In genomic region chr17:24365863-24366262, GRCm38 (mm10) we compare ENCODE assay signal across 21 mouse cellular contexts. TPM values are rescaled to one million over a fixed set of nuclear protein-coding genes. Genes with fewer than 3 reads are reported as not detected.
DNase-seq lines count a peak whose midpoint lies in the region; ATAC-seq lines count a peak whose summit lies in the region.
"Had no signal": no experiment of that assay in that cellular context is flagged by ENCODE, and none has a peak within 500 bp of the region (broad histone marks: within the 10 kb centered on the region; RNA-seq: fewer than 3 reads in every experiment).

No protein-coding gene starts in this region.

- no peaks in the 10 kb centered on the region for H3K27me3 ChIP-seq in hindbrain, embryonic 10.5 days (ENCODE audit: insufficient read depth, poor library complexity, severe bottlenecking)
- no peaks in the 10 kb centered on the region for H3K27me3 ChIP-seq in hindbrain, embryonic 12.5 days
- no peaks in the 10 kb centered on the region for H3K27me3 ChIP-seq in liver, embryonic 16.5 days (ENCODE audit: control insufficient read depth, insufficient read depth, low read depth, low read length)
- no peaks in the 10 kb centered on the region for H3K27me3 ChIP-seq in lung, embryonic 15.5 days
- H3K27me3 ChIP-seq: megakaryocyte, embryonic 14.5 days; neural tube, embryonic 12.5 days; Patski had no signal

- no peaks in the 10 kb centered on the region for H3K9me3 ChIP-seq in hindbrain, embryonic 10.5 days
- no peaks in the 10 kb centered on the region for H3K9me3 ChIP-seq in hindbrain, embryonic 12.5 days (replicated peaks)
- no peaks in the 10 kb centered on the region for H3K9me3 ChIP-seq in liver, embryonic 16.5 days (replicated peaks; ENCODE audit: control insufficient read depth, low read length)
- H3K9me3 ChIP-seq in lung, embryonic 15.5 days, result no peaks in the 10 kb centered on the region
- H3K9me3 ChIP-seq: megakaryocyte, embryonic 14.5 days; neural tube, embryonic 12.5 days had no signal

- no peak for ATAC-seq in hindbrain, embryonic 12.5 days (ENCODE audit: low FRiP score)
- ATAC-seq in liver, embryonic 16.5 days (ENCODE audit: low read depth), result peak; percentile 36; the same call in 1 of the 2 replicates
- peak; percentile 49; the same call in 1 of the 2 replicates for ATAC-seq in lung, embryonic 15.5 days (ENCODE audit: borderline replicate concordance, extremely low read depth, low FRiP score, low TSS enrichment)
- ATAC-seq: forebrain, postnatal 0 days; Patski had no signal

- H3K27ac ChIP-seq in hindbrain, embryonic 10.5 days, result peak overlapping the region; percentile 36
- H3K27ac ChIP-seq in hindbrain, embryonic 12.5 days, result no peak overlapping the region
- no peak overlapping the region for H3K27ac ChIP-seq in liver, embryonic 16.5 days (ENCODE audit: low read length)
- H3K27ac ChIP-seq in lung, embryonic 15.5 days, result peak overlapping the region; percentile 26; the same call in 1 of the 2 replicates
- H3K27ac ChIP-seq: gastrocnemius, adult 2 months; neural tube, embryonic 12.5 days had no signal

- intact Hi-C loops in left cerebral cortex, postnatal 14 days (cut with DNase I), result no loop called here

- H3K4me3 ChIP-seq in hindbrain, embryonic 10.5 days, result no peak overlapping the region
- H3K4me3 ChIP-seq in hindbrain, embryonic 12.5 days, result no peak overlapping the region
- H3K4me3 ChIP-seq in liver, embryonic 16.5 days (ENCODE audit: low read depth, low read length), result no peak overlapping the region
- no peak overlapping the region for H3K4me3 ChIP-seq in lung, embryonic 15.5 days
- H3K4me3 ChIP-seq: gastrocnemius, adult 2 months; megakaryocyte, embryonic 14.5 days; neural tube, embryonic 12.5 days had no signal

- no peak for DNase-seq in hindbrain, embryonic 10.5 days (ENCODE audit: low spot score)
- DNase-seq in liver, result no peak
- peak; percentile 65 to 83 for DNase-seq in lung, postnatal 4 days
- DNase-seq in left cerebral cortex, postnatal 14 days (ENCODE audit: low spot score in 2 of 2), result no peak
- DNase-seq: cerebellum, postnatal 10 days; forebrain, postnatal 0 days; gastrocnemius, adult 2 months; heart, adult 11 months; layer of hippocampus, postnatal 36 days; spleen, adult 18-20 months; thymus, adult 18-20 months had no signal

- no peak overlapping the region for H3K4me2 ChIP-seq in hindbrain, embryonic 12.5 days (replicated peaks)
- H3K4me2 ChIP-seq in liver, embryonic 16.5 days (ENCODE audit: low read depth, low read length), result no peak overlapping the region
- no peak overlapping the region for H3K4me2 ChIP-seq in lung, embryonic 15.5 days
- H3K4me2 ChIP-seq: liver, embryonic 11.5 days; neural tube, embryonic 12.5 days had no signal

- no peak overlapping the region for H3K9ac ChIP-seq in hindbrain, embryonic 12.5 days
- H3K9ac ChIP-seq in liver, embryonic 16.5 days (ENCODE audit: low read depth, low read length), result no peak overlapping the region
- no peak overlapping the region for H3K9ac ChIP-seq in lung, embryonic 15.5 days
- H3K9ac ChIP-seq: forebrain, postnatal 0 days; neural tube, embryonic 12.5 days had no signal

- WGBS in hindbrain, embryonic 10.5 days, result 31% methylated on average over 13 of the region's 13 CpGs
- 27% methylated on average over 13 of the region's 13 CpGs for WGBS in hindbrain, embryonic 12.5 days
- 75% methylated on average over 13 of the region's 13 CpGs for WGBS in liver, embryonic 16.5 days (ENCODE audit: insufficient replicate concordance)
- WGBS in lung, embryonic 15.5 days, result 39% methylated on average over 13 of the region's 13 CpGs

- peaks cover 33% of the 10 kb centered on the region for H3K36me3 ChIP-seq in hindbrain, embryonic 10.5 days
- H3K36me3 ChIP-seq in hindbrain, embryonic 12.5 days, result peaks cover 38% of the 10 kb centered on the region
- H3K36me3 ChIP-seq in liver, embryonic 16.5 days (ENCODE audit: control insufficient read depth, insufficient read depth), result peaks cover 24% of the 10 kb centered on the region
- H3K36me3 ChIP-seq in lung, embryonic 15.5 days, result peaks cover 3% of the 10 kb centered on the region; the same call in 1 of the 2 replicates

- peaks cover 8% of the 10 kb centered on the region for H3K4me1 ChIP-seq in hindbrain, embryonic 10.5 days (replicated peaks)
- H3K4me1 ChIP-seq in hindbrain, embryonic 12.5 days, result peaks cover 3% of the 10 kb centered on the region; the same call in 1 of the 2 replicates
- peaks cover 7% of the 10 kb centered on the region for H3K4me1 ChIP-seq in liver, embryonic 16.5 days (ENCODE audit: control insufficient read depth, low read depth, low read length)
- H3K4me1 ChIP-seq in lung, embryonic 15.5 days, result peaks cover 7% of the 10 kb centered on the region; the same call in 1 of the 2 replicates
- H3K4me1 ChIP-seq: neural tube, embryonic 12.5 days had no signal

RNA-seq across cellular contexts. Expression of gene Abca3, which starts 14.1 kb away (rescaled TPM):
- polyA plus RNA-seq in hindbrain, embryonic 10.5 days (2016; fragmentation: Nextera tagmentation; extraction: Ambion mirVana), result 10.2 and 13.7 TPM in 2 replicates
- 21.4 and 21.7 TPM in 2 replicates for polyA plus RNA-seq in hindbrain, embryonic 12.5 days (2016; fragmentation: Nextera tagmentation; extraction: Ambion mirVana)
- 13.4 and 15.0 TPM in 2 replicates for polyA plus RNA-seq in liver, embryonic 16.5 days (2015; fragmentation: Nextera tagmentation; extraction: Ambion mirVana)
- 18.2 and 23.1 TPM in 2 replicates for polyA plus RNA-seq in lung, embryonic 15.5 days (2015; fragmentation: Nextera tagmentation; extraction: Ambion mirVana)
- total RNA-seq in left cerebral cortex, postnatal 14 days (2021), result 100 to 1,000 TPM; 111 to 118 TPM

RNA-seq across cellular contexts. Expression of gene Abca17, which starts 15.0 kb away (rescaled TPM):
- not detected in 2 replicates for polyA plus RNA-seq in hindbrain, embryonic 10.5 days (2016; fragmentation: Nextera tagmentation; extraction: Ambion mirVana)
- polyA plus RNA-seq in hindbrain, embryonic 12.5 days (2016; fragmentation: Nextera tagmentation; extraction: Ambion mirVana), result 0.15 and 0.16 TPM in 2 replicates
- polyA plus RNA-seq in liver, embryonic 16.5 days (2015; fragmentation: Nextera tagmentation; extraction: Ambion mirVana), result not detected in 2 replicates
- polyA plus RNA-seq in lung, embryonic 15.5 days (2015; fragmentation: Nextera tagmentation; extraction: Ambion mirVana), result 0.21 and 0.35 TPM in 2 replicates
- 1 to 10 TPM in 1 of 2 experiments, under 1 TPM in 1; 0.77 to 1.3 TPM for total RNA-seq in left cerebral cortex, postnatal 14 days (2021)
- total RNA-seq: gastrocnemius, adult 2 months; monocyte, adult 5-6 weeks had no signal
- polyA plus RNA-seq: embryonic facial prominence, embryonic 11.5 days; liver, embryonic 11.5 days; stomach, embryonic 14.5 days had no signal

RNA-seq across cellular contexts. Expression of gene Rnps1, which starts 48.5 kb away (rescaled TPM):
- 423 and 452 TPM in 2 replicates for polyA plus RNA-seq in hindbrain, embryonic 10.5 days (2016; fragmentation: Nextera tagmentation; extraction: Ambion mirVana)
- polyA plus RNA-seq in hindbrain, embryonic 12.5 days (2016; fragmentation: Nextera tagmentation; extraction: Ambion mirVana), result 326 and 328 TPM in 2 replicates
- 96.9 and 101 TPM in 2 replicates for polyA plus RNA-seq in liver, embryonic 16.5 days (2015; fragmentation: Nextera tagmentation; extraction: Ambion mirVana)
- polyA plus RNA-seq in lung, embryonic 15.5 days (2015; fragmentation: Nextera tagmentation; extraction: Ambion mirVana), result 258 and 262 TPM in 2 replicates
- total RNA-seq in left cerebral cortex, postnatal 14 days (2021), result 100 to 1,000 TPM; 141 to 145 TPM

Comparison
In these comparisons a context has a peak if more than half of its experiments do, and no peak if none do; other contexts are left out.
1. H3K27ac ChIP-seq: peak in hindbrain, embryonic 10.5 days (single experiment) and lung, embryonic 15.5 days (single experiment); none in hindbrain, embryonic 12.5 days (single experiment) and liver, embryonic 16.5 days (single experiment).
2. DNase-seq: peak in lung, postnatal 4 days (2 of 2); none in hindbrain, embryonic 10.5 days (single experiment), liver (single experiment) and left cerebral cortex, postnatal 14 days (0 of 2).